In the genomic region with DNA sequence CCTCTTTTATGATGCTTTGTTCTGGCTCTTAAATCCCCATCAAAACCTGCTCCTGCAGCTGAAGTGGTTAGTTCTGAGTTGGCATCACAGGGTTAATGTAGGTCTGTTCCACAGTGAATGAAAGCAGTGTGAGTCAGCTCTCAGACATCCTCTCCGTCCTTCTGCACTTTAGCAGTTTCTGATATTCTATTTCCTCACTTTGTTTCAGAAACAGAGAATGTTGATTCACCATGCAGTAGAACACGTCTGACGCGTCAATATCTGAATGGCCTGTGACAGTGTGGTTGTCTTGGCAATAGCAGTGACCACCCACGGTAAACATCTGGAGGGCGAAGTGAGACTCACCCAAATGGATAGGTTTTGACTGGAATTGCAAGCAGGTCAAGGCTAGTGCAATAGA, we compare ENCODE assay signal across 19 mouse cellular contexts. TPM values are rescaled to one million over a fixed set of nuclear protein-coding genes. Genes with fewer than 3 reads are reported as not detected.
DNase-seq lines count a peak whose midpoint lies in the region; ATAC-seq lines count a peak whose summit lies in the region.
"Had no signal": no experiment of that assay in that cellular context is flagged by ENCODE, and none has a peak within 500 bp of the region (broad histone marks: within the 10 kb centered on the region; RNA-seq: fewer than 3 reads in every experiment).

No protein-coding gene starts in this region.

- peaks cover 5 to 6% of the 10 kb centered on the region in 2 experiments; a peak in 2 of 4 replicates for H3K4me1 ChIP-seq in heart, embryonic 14.5 days (ENCODE audit: control insufficient read depth in 2 of 2, insufficient read depth in 2 of 2, low read length in 2 of 2)
- no peaks in the 10 kb centered on the region for H3K4me1 ChIP-seq in lung, embryonic 16.5 days (replicated peaks; ENCODE audit: control insufficient read depth, insufficient read depth, low read length)
- no peaks in the 10 kb centered on the region for H3K4me1 ChIP-seq in stomach, embryonic 15.5 days
- H3K4me1 ChIP-seq: embryonic facial prominence, embryonic 12.5 days; hindbrain, embryonic 13.5 days had no signal

- H3K4me2 ChIP-seq in heart, embryonic 14.5 days (ENCODE audit: low read length): no peak overlapping the region
- H3K4me2 ChIP-seq in lung, embryonic 16.5 days (ENCODE audit: low read depth, low read length): no peak overlapping the region
- no peak overlapping the region for H3K4me2 ChIP-seq in stomach, embryonic 15.5 days
- H3K4me2 ChIP-seq: embryonic facial prominence, embryonic 12.5 days; hindbrain, embryonic 13.5 days had no signal

- H3K9ac ChIP-seq in heart, embryonic 14.5 days (ENCODE audit: low read length): no peak overlapping the region
- no peak overlapping the region for H3K9ac ChIP-seq in lung, embryonic 16.5 days (ENCODE audit: low read length)
- no peak overlapping the region for H3K9ac ChIP-seq in stomach, embryonic 15.5 days
- H3K9ac ChIP-seq: embryonic facial prominence, embryonic 12.5 days; hindbrain, embryonic 13.5 days had no signal

- H3K36me3 ChIP-seq in heart, embryonic 14.5 days (ENCODE audit: control insufficient read depth, insufficient read depth, low read length): no peaks in the 10 kb centered on the region
- no peaks in the 10 kb centered on the region for H3K36me3 ChIP-seq in lung, embryonic 16.5 days (ENCODE audit: control insufficient read depth, insufficient read depth, low read length)
- no peaks in the 10 kb centered on the region for H3K36me3 ChIP-seq in stomach, embryonic 15.5 days
- H3K36me3 ChIP-seq: embryonic facial prominence, embryonic 12.5 days; hindbrain, embryonic 13.5 days had no signal

- peak; percentile 55 for ATAC-seq in heart, embryonic 14.5 days (ENCODE audit: insufficient number of reproducible peaks, insufficient read depth, low FRiP score, low read depth)
- peak; percentile 41 for ATAC-seq in lung, embryonic 16.5 days (ENCODE audit: low read depth)
- ATAC-seq in stomach, embryonic 15.5 days (ENCODE audit: insufficient read depth, low FRiP score, low read depth): peak; percentile 77
- ATAC-seq: forebrain, embryonic 16.5 days had no signal

- H3K27ac ChIP-seq in heart, embryonic 14.5 days (replicated peaks in 1 of 2; ENCODE audit: control insufficient read depth in 1 of 2, insufficient read depth in 1 of 2, low read depth in 2 of 2, low read length in 2 of 2): peak overlapping the region; percentile 29 to 62
- no peak overlapping the region for H3K27ac ChIP-seq in lung, embryonic 16.5 days (ENCODE audit: low read length)
- H3K27ac ChIP-seq in stomach, embryonic 15.5 days: peak overlapping the region; percentile 32; the same call in 1 of the 2 replicates
- H3K27ac ChIP-seq: embryonic facial prominence, embryonic 12.5 days; hindbrain, embryonic 13.5 days had no signal

- intact Hi-C loops in heart, postnatal 10 days (cut with DNase I): no loop called here

- no peaks in the 10 kb centered on the region for H3K9me3 ChIP-seq in heart, embryonic 14.5 days (ENCODE audit: control insufficient read depth, low read length)
- no peaks in the 10 kb centered on the region for H3K9me3 ChIP-seq in lung, embryonic 16.5 days (ENCODE audit: control insufficient read depth, low read length)
- H3K9me3 ChIP-seq in stomach, embryonic 15.5 days: no peaks in the 10 kb centered on the region
- H3K9me3 ChIP-seq: embryonic facial prominence, embryonic 12.5 days; hindbrain, embryonic 13.5 days had no signal

- 35% methylated on average over 6 of the region's 6 CpGs for whole genome bisulfite sequencing in heart, embryonic 14.5 days
- 30% methylated on average over 6 of the region's 6 CpGs for WGBS in lung, embryonic 16.5 days
- WGBS in stomach, embryonic 15.5 days: 47% methylated on average over 6 of the region's 6 CpGs

- H3K4me3 ChIP-seq in heart, embryonic 14.5 days (ENCODE audit: control insufficient read depth in 1 of 2, insufficient read depth in 1 of 2, low read depth in 1 of 2, low read length in 2 of 2): no peak overlapping the region
- H3K4me3 ChIP-seq in lung, embryonic 16.5 days (ENCODE audit: low read length): no peak overlapping the region
- H3K4me3 ChIP-seq in stomach, embryonic 15.5 days (replicated peaks): no peak overlapping the region
- H3K4me3 ChIP-seq: embryonic facial prominence, embryonic 12.5 days; hindbrain, embryonic 13.5 days had no signal

- H3K27me3 ChIP-seq in heart, embryonic 14.5 days (ENCODE audit: control insufficient read depth, insufficient read depth, low read length): no peaks in the 10 kb centered on the region
- no peaks in the 10 kb centered on the region for H3K27me3 ChIP-seq in lung, embryonic 16.5 days (ENCODE audit: control insufficient read depth, insufficient read depth, low read depth, low read length)
- H3K27me3 ChIP-seq in stomach, embryonic 15.5 days (replicated peaks): no peaks in the 10 kb centered on the region
- H3K27me3 ChIP-seq: embryonic facial prominence, embryonic 12.5 days; hindbrain, embryonic 13.5 days had no signal

- DNase-seq in heart, postnatal 10 days: no peak
- DNase-seq in lung, adult 18-20 months: no peak
- DNase-seq in adrenal gland, postnatal 36 days: peak; percentile 3 to 12
- DNase-seq in frontal cortex, postnatal 14 days (ENCODE audit: low spot score in 2 of 2): no peak
- DNase-seq: cerebellum, postnatal 10 days; gastrocnemius, postnatal 10 days; kidney, adult 8-10 months; thymus, postnatal 36 days had no signal

RNA-seq across cellular contexts. Expression of a gene that starts 24.0 kb away (rescaled TPM):
- 42.1 and 54.0 TPM in 2 replicates for polyA plus RNA-seq in heart, embryonic 14.5 days (2014; fragmentation: Nextera tagmentation; extraction: Ambion mirVana)
- 10 to 100 TPM; 23.2 to 24.7 TPM for total RNA-seq in heart, postnatal 10 days (2021)
- polyA plus RNA-seq in lung, embryonic 16.5 days (2015; fragmentation: Nextera tagmentation; extraction: Ambion mirVana): 14.8 and 16.4 TPM in 2 replicates
- 10 to 100 TPM; 58.6 to 75.0 TPM for total RNA-seq in adrenal gland, postnatal 36 days (2021)
- 52.4 and 56.4 TPM in 2 replicates for polyA plus RNA-seq in stomach, embryonic 15.5 days (2015; fragmentation: Nextera tagmentation; extraction: Ambion mirVana)
- total RNA-seq: megakaryocyte-erythroid progenitor cell, adult 5-6 weeks; monocyte, adult 5-6 weeks; neutrophil, adult 5-6 weeks had no signal

RNA-seq across cellular contexts. Expression of a gene that starts 40.1 kb away (rescaled TPM):
- polyA plus RNA-seq in heart, embryonic 14.5 days (2014; fragmentation: Nextera tagmentation; extraction: Ambion mirVana): not detected in 2 replicates
- total RNA-seq in heart, postnatal 10 days (2021): not detected
- polyA plus RNA-seq in lung, embryonic 16.5 days (2015; fragmentation: Nextera tagmentation; extraction: Ambion mirVana): 0.58 and 3.4 TPM in 2 replicates
- under 1 TPM in 1 of 2 experiments, not detected in 1; 0.46 TPM for total RNA-seq in adrenal gland, postnatal 36 days (2021)
- polyA plus RNA-seq in stomach, embryonic 15.5 days (2015; fragmentation: Nextera tagmentation; extraction: Ambion mirVana): 4.2 and 8.7 TPM in 2 replicates
- total RNA-seq: layer of hippocampus, adult 8-10 months; megakaryocyte-erythroid progenitor cell, adult 5-6 weeks; monocyte, adult 5-6 weeks; neutrophil, adult 5-6 weeks had no signal

RNA-seq across cellular contexts. Expression of a gene that starts 49.3 kb away (rescaled TPM):
- not detected in 2 replicates for polyA plus RNA-seq in heart, embryonic 14.5 days (2014; fragmentation: Nextera tagmentation; extraction: Ambion mirVana)
- not detected for total RNA-seq in heart, postnatal 10 days (2021)
- polyA plus RNA-seq in lung, embryonic 16.5 days (2015; fragmentation: Nextera tagmentation; extraction: Ambion mirVana): 0.15 TPM in 1 of 2 replicates, not detected in the other
- not detected for total RNA-seq in adrenal gland, postnatal 36 days (2021)
- not detected in 2 replicates for polyA plus RNA-seq in stomach, embryonic 15.5 days (2015; fragmentation: Nextera tagmentation; extraction: Ambion mirVana)
- total RNA-seq: gastrocnemius, postnatal 10 days; layer of hippocampus, adult 8-10 months; liver, adult 2 months; megakaryocyte-erythroid progenitor cell, adult 5-6 weeks; monocyte, adult 5-6 weeks; neutrophil, adult 5-6 weeks had no signal
- polyA plus RNA-seq: embryonic facial prominence, embryonic 12.5 days; forebrain, embryonic 16.5 days; hindbrain, embryonic 13.5 days; liver, adult 2 months had no signal

Comparison
In these comparisons a context has a peak if more than half of its experiments do, and no peak if none do; other contexts are left out.
1. DNase-seq: peak in adrenal gland, postnatal 36 days (2 of 2); none in heart, postnatal 10 days (0 of 2), lung, adult 18-20 months (0 of 2) and frontal cortex, postnatal 14 days (0 of 2).
2. Peak in every context shown above with its lines, with median percentiles within 50 percentile points of each other: ATAC-seq.